Mouse (Mus musculus) forebrain, embryonic 11.5 days (tissue): ENCODE measurements around the gene Wfdc17. TPM values are rescaled to one million over a fixed set of nuclear protein-coding genes. Genes with fewer than 3 reads are reported as not detected.

Experiments
- ATAC-seq: fragments of 200-750 bp; cut with Nextera tagmentation; replicated peaks from 2 replicates; pipeline ENCODE4 v1.8.0; 2017; ENCODE audit warnings: moderate TSS enrichment; ENCODE audit not compliant: low FRiP score
- DNase-seq: peaks from one replicate; pipeline ENCODE4 v3.0.0-alpha.2; 2017; ENCODE audit warnings: low spot score
- H3K27ac ChIP-seq: fragments of 300-500 bp; sonication (generic); 2 replicates; pipeline ENCODE4 v1.5.1; 2014; ENCODE audit warnings: low read depth, low read length
- H3K27me3 ChIP-seq: fragments of 300-500 bp; sonication (generic); 2 replicates; pipeline ENCODE4 v1.6.1; 2014; ENCODE audit warnings: mild to moderate bottlenecking, low read length, mixed read lengths; ENCODE audit not compliant: control insufficient read depth, insufficient read depth
- H3K36me3 ChIP-seq: fragments of 300-500 bp; sonication (generic); 2 replicates; pipeline ENCODE4 v1.6.1; 2014; ENCODE audit warnings: mild to moderate bottlenecking, low read length, moderate library complexity, mixed read lengths; ENCODE audit not compliant: control insufficient read depth, insufficient read depth
- H3K4me1 ChIP-seq: fragments of 300-500 bp; sonication (generic); replicated peaks from 2 replicates; pipeline ENCODE4 v1.6.1; 2014; ENCODE audit warnings: low read length, mixed read lengths; ENCODE audit not compliant: control insufficient read depth, insufficient read depth
- H3K4me2 ChIP-seq: fragments of 300-500 bp; sonication (generic); 2 replicates; pipeline ENCODE4 v1.6.1; 2014; ENCODE audit warnings: low read depth, mild to moderate bottlenecking, low read length, moderate library complexity, mixed read lengths; ENCODE audit not compliant: severe bottlenecking
- H3K4me3 ChIP-seq: fragments of 300-500 bp; sonication (generic); 2 replicates; pipeline ENCODE4 v1.5.1; 2014; ENCODE audit warnings: low read depth, low read length
- H3K9ac ChIP-seq: fragments of 300-500 bp; sonication (generic); 2 replicates; pipeline ENCODE4 v1.6.1; 2014; ENCODE audit warnings: low read length
- H3K9me3 ChIP-seq: fragments of 300-500 bp; sonication (generic); 2 replicates; pipeline ENCODE4 v1.6.1; 2016; ENCODE audit warnings: low read length, mixed read lengths; ENCODE audit not compliant: control insufficient read depth
- WGBS: fragments of 180-500 bp; shearing (Covaris S2); extraction: QIAGEN DNeasy Blood & Tissue Kit; methylation state at CpG from one replicate; pipeline ENCODE4 v1.1.7; 2014; 5-methylcytosine and 5-hydroxymethylcytosine counted together
- polyA plus RNA-seq: library from polyadenylated mRNA; unstranded; fragments of >200 nt; fragmentation: Nextera tagmentation; extraction: Ambion mirVana; gene quantifications from 2 replicates; pipeline ENCODE4 v1.2.1, GENCODE M21; 2014

The Wfdc17 gene
- polyA plus RNA-seq: 0.40 TPM in 1 of 2 replicates, not detected in the other

DNA sequence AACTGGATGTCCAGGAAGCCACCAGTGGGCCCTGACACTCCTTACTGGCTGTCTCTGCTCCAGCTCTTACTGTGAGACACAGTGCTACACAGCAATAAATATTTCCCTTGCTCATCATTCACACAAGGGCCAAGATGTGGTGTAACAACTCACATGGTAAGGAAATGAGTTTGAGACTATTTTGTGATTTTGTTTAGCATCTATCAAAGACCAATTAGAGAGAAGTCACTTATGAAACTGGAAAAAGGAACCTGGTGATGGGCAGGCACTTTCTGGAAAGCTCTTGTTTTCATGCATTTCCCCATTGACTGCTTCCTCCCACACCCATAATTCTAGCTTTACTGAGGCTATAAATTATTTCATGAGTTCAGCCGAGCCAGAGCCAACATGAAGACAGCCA is at the start of gene Wfdc17:
TSS of gene Wfdc17 (plus strand) at position 287 of the 400 bp plus-strand sequence.
- no peak within 1 kb of the TSS for H3K4me2 ChIP-seq
- DNase-seq (no peak), ATAC-seq (no peak)
- H3K9me3 ChIP-seq: no peaks in the 10 kb centered on the region
- H3K27ac ChIP-seq: no peak within 1 kb of the TSS
- H3K27me3 ChIP-seq: no peaks in the 10 kb centered on the region
- no peak within 1 kb of the TSS for H3K9ac ChIP-seq
- 78% methylated on average over 1 of the region's 1 CpGs for WGBS
- no peak within 1 kb of the TSS for H3K4me3 ChIP-seq
- no peaks in the 10 kb centered on the region for H3K4me1 ChIP-seq
- no peaks in the 10 kb centered on the region for H3K36me3 ChIP-seq

- ATAC-seq: no peak
- WGBS: 92% methylated on average over 8 of the region's 8 CpGs
- H3K4me3 ChIP-seq: no peak overlapping the region
Measured at GRCm38 (mm10) chr11:83654606-83655005, 49.2 kb upstream of the Wfdc17 start.

DNA sequence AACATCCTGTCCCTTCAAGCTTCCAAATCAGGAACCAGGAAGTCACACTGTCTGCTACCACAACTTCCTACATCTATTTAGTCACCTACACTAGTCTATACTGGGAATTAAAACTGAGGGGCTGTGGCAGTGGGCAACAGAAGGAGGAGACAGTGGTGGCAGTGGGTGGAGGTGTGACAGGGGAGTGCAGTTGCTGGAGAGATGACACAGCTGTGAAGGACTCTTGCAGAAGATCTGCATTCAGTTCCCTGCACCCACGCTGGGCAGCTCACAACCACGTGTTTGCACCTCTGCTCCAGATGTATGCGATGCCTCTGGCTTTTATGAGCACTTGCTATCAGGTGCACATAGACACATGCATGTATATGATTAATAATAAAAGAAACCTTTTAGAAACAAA is 46.3 kb upstream of the Wfdc17 start:
- whole genome bisulfite sequencing: 75% methylated on average over 3 of the region's 3 CpGs
- H3K9me3 ChIP-seq: no peaks in the 10 kb centered on the region
- H3K4me2 ChIP-seq: no peak overlapping the region
- no peaks in the 10 kb centered on the region for H3K36me3 ChIP-seq
- no peaks in the 10 kb centered on the region for H3K4me1 ChIP-seq
- ATAC-seq: no peak
- H3K9ac ChIP-seq: no peak overlapping the region
- H3K27ac ChIP-seq: no peak overlapping the region
- H3K4me3 ChIP-seq: no peak overlapping the region
- DNase-seq: no peak
- no peaks in the 10 kb centered on the region for H3K27me3 ChIP-seq

More at GRCm38 (mm10) chr11:83654606-83655005, 49.2 kb upstream of the Wfdc17 start:
- Histone ChIP-seq H3K4me1 (no peaks in the 10 kb centered on the region), H3K27me3 (no peaks in the 10 kb centered on the region), H3K9ac (no peak overlapping the region), H3K4me2 (no peak overlapping the region), H3K27ac (no peak overlapping the region), H3K36me3 (no peaks in the 10 kb centered on the region), H3K9me3 (no peaks in the 10 kb centered on the region)
- DNase-seq: no peak

DNA sequence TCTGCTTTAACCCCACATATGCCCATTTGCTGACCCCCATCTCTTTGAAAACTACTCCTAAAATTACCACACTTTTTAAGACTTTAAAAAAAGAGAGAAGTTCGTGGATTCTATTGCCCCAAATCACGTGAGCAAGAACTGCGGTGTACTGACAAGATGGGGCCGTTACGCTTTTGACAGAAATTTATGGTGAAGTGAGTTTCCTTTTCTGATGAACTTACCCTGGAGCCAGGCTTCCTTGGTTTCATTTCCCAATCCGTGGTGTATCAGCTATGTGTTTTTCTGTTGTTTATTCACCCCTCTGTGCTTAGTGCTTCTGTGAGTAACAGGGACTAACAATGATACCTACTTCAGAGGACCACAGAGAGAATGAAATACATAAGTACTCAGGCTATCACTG is 45.0 kb upstream of the Wfdc17 start:
- H3K9ac ChIP-seq: no peak overlapping the region
- WGBS: 87% methylated on average over 6 of the region's 6 CpGs

DNA sequence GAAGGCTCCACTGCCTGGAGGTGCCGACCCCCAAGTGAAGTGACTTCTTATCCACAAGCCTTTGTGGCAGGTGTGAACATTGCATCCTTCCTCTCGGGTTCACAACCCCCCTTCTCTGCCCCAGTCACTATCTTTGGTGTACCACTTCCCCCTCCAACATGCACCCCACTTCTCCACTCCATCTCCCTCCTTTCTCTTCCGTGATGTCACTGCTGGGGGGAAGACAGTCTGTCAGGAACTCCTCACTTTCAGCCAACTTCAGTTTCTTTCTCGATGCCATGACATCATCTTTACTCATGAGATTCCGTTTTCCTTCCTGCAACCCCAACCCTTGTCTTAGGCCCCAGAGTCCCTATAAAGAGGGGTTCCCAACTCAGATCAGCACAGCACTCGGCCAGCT is 41.6 kb upstream of the Wfdc17 start, which contains the start of gene Ccl4:
TSS of gene Ccl4 (plus strand) at position 381 of the 400 bp plus-strand sequence.
- ATAC-seq (no peak), DNase-seq (no peak)
- Histone ChIP-seq H3K27me3 (no peaks in the 10 kb centered on the region), H3K9ac (no peak within 1 kb of the TSS), H3K4me2 (no peak within 1 kb of the TSS), H3K27ac (no peak within 1 kb of the TSS), H3K9me3 (no peaks in the 10 kb centered on the region), H3K4me1 (no peaks in the 10 kb centered on the region), H3K36me3 (no peaks in the 10 kb centered on the region), H3K4me3 (no peak within 1 kb of the TSS)
- 86% methylated on average over 6 of the region's 6 CpGs for WGBS

More for the DNA sequence above, 45.0 kb upstream of the Wfdc17 start:
- H3K4me3 ChIP-seq: no peak overlapping the region
- ATAC-seq (no peak), DNase-seq (no peak)
- H3K4me2 ChIP-seq: no peak overlapping the region
- no peaks in the 10 kb centered on the region for H3K9me3 ChIP-seq
- H3K36me3 ChIP-seq: no peaks in the 10 kb centered on the region
- no peak overlapping the region for H3K27ac ChIP-seq
- no peaks in the 10 kb centered on the region for H3K4me1 ChIP-seq
- no peaks in the 10 kb centered on the region for H3K27me3 ChIP-seq

GRCm38 (mm10) chr11:83663532-83663931 is 40.3 kb upstream of the Wfdc17 start:
- no peak overlapping the region for H3K4me2 ChIP-seq
- H3K36me3 ChIP-seq: no peaks in the 10 kb centered on the region
- no peak for DNase-seq
- no peaks in the 10 kb centered on the region for H3K27me3 ChIP-seq
- no peaks in the 10 kb centered on the region for H3K4me1 ChIP-seq
- no peak overlapping the region for H3K27ac ChIP-seq
- H3K4me3 ChIP-seq: no peak overlapping the region
- WGBS: 87% methylated on average over 5 of the region's 5 CpGs
- no peak overlapping the region for H3K9ac ChIP-seq
- no peak for ATAC-seq
- H3K9me3 ChIP-seq: no peaks in the 10 kb centered on the region

DNA sequence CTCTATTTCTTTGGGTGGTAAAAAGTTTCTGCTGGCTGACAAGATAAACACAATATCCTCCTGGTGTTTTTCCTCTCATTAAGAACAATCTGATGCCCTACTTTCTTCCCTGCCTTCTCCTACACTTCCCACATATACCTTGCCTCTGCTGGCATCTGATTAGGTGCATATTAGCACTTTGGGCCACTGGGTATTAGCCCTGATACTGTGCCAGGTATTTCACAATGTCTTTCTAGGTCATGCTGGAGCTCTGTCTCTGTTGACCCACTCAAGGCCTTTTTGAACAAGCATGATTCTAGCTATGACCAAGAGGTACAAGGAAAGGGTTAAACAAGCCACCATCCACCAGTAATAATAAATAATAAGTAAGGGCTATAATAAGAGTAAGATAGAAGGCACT is 32.0 kb upstream of the Wfdc17 start:
- no peak overlapping the region for H3K27ac ChIP-seq
- no peak overlapping the region for H3K4me2 ChIP-seq
- H3K9ac ChIP-seq: no peak overlapping the region
- H3K4me1 ChIP-seq: no peaks in the 10 kb centered on the region
- no peak overlapping the region for H3K4me3 ChIP-seq
- ATAC-seq (no peak), DNase-seq (no peak)
- no peaks in the 10 kb centered on the region for H3K9me3 ChIP-seq
- H3K27me3 ChIP-seq: no peaks in the 10 kb centered on the region
- no peaks in the 10 kb centered on the region for H3K36me3 ChIP-seq

DNA sequence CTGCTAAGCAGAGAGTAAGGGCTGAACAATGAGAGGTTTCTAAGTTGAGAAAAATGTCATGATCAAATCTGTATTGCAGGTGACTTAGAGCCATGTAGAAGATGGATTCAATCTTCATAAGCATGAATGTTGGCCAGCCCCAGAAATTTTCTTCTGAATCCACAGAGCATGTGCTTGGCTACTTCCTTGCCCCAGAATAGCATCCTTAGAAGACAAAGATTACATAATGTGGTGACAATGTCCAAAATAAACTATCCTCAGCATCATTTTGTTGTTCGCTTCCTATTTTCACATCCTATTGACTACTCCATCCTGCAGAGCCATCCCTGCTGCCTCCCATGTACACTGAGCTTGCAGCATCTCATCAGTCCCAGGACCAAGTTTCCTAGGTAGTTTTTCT is 28.1 kb upstream of the Wfdc17 start:
- H3K4me1 ChIP-seq: no peaks in the 10 kb centered on the region
- no peak overlapping the region for H3K4me2 ChIP-seq
- H3K4me3 ChIP-seq: no peak overlapping the region
- DNase-seq (no peak), ATAC-seq (no peak)
- H3K27me3 ChIP-seq: no peaks in the 10 kb centered on the region
- no peaks in the 10 kb centered on the region for H3K9me3 ChIP-seq
- 86% methylated on average over 1 of the region's 1 CpGs for WGBS
- H3K27ac ChIP-seq: no peak overlapping the region
- no peaks in the 10 kb centered on the region for H3K36me3 ChIP-seq
- no peak overlapping the region for H3K9ac ChIP-seq

GRCm38 (mm10) chr11:83689918-83690317 is 13.9 kb upstream of the Wfdc17 start:
- no peak overlapping the region for H3K4me3 ChIP-seq
- ATAC-seq (no peak), DNase-seq (no peak)
- no peaks in the 10 kb centered on the region for H3K9me3 ChIP-seq
- no peak overlapping the region for H3K4me2 ChIP-seq
- no peak overlapping the region for H3K9ac ChIP-seq
- H3K36me3 ChIP-seq: no peaks in the 10 kb centered on the region
- H3K27me3 ChIP-seq: no peaks in the 10 kb centered on the region
- no peak overlapping the region for H3K27ac ChIP-seq
- H3K4me1 ChIP-seq: no peaks in the 10 kb centered on the region
- WGBS: 84% methylated on average over 1 of the region's 1 CpGs
